Mouse (Mus musculus) olfactory bulb, adult 2 months (tissue): ENCODE measurements around the gene Barhl2.

Experiments
- CTCF ChIP-seq: fragments of 200-500 bp; IDR thresholded peaks from 2 replicates; pipeline ENCODE4 v1.5.1; 2012; ENCODE audit warnings: low read depth, mild to moderate bottlenecking, low read length, moderate library complexity; ENCODE audit not compliant: insufficient read depth
- POLR2A ChIP-seq: fragments of 200-500 bp; IDR thresholded peaks from 2 replicates; pipeline ENCODE4 v1.6.1; 2012; ENCODE audit warnings: mild to moderate bottlenecking, low read depth, low read length, moderate library complexity; ENCODE audit not compliant: insufficient read depth

GRCm38 (mm10) chr5:106457111-106457925 is 648 bp downstream of the Barhl2 start:
- TF ChIP-seq CTCF (no peak), POLR2A (no peak)
